Mouse (Mus musculus) telencephalon, adult 2 months (tissue): ENCODE measurements at regions not wholly inside any gene's neighbourhood (a gene's known extent, or its start where the extent isn't known, plus 50 kb on each side); places are given as distances from the start of the nearest gene placed in this dataset.

ENCODE experiments used
- DNase-seq: peaks from one replicate; pipeline ENCODE4 v3.0.0-alpha.2; 2011; ENCODE audit warnings: low read depth, low spot score

GRCm38 (mm10) chr4:7642878-7643590 lies 595.8 kb downstream of the Car8 start:
- peak; percentile 29 for DNase-seq

- no peak for DNase-seq
These were observed 641.0 kb downstream of the Car8 start for GRCm38 (mm10) chr4:7597671-7598390.

GRCm38 (mm10) chr4:7596116-7596515 lies 642.7 kb downstream of the Car8 start:
- DNase-seq = peak; percentile 88

- DNase-seq = no peak
These were observed 655.0 kb downstream of the Car8 start for GRCm38 (mm10) chr4:7583851-7584250.

GRCm38 (mm10) chr4:7581931-7582330 lies 656.9 kb downstream of the Car8 start:
- no peak for DNase-seq

GRCm38 (mm10) chr4:7581220-7581916 lies 657.5 kb downstream of the Car8 start:
- no peak for DNase-seq

GRCm38 (mm10) chr4:7580554-7581219 lies 658.2 kb downstream of the Car8 start:
- DNase-seq = peak; percentile 82

- DNase-seq = no peak
These were observed 664.8 kb downstream of the Car8 start for GRCm38 (mm10) chr4:7574011-7574410.

- peak; percentile 52 for DNase-seq
These were observed 671.0 kb downstream of the Car8 start for GRCm38 (mm10) chr4:7567687-7568393.

- no peak for DNase-seq
These were observed 678.7 kb downstream of the Car8 start for GRCm38 (mm10) chr4:7559867-7560832.

- no peak for DNase-seq
These were observed 680.1 kb downstream of the Car8 start for GRCm38 (mm10) chr4:7558721-7559120.

GRCm38 (mm10) chr4:7534301-7534700 lies 704.5 kb downstream of the Car8 start:
- DNase-seq = no peak

GRCm38 (mm10) chr4:7527718-7528117 lies 711.1 kb downstream of the Car8 start:
- no peak for DNase-seq

GRCm38 (mm10) chr4:7513081-7513480 lies 725.8 kb downstream of the Car8 start:
- no peak for DNase-seq

- no peak for DNase-seq
These were observed 753.3 kb downstream of the Car8 start for GRCm38 (mm10) chr4:7485552-7485951.

GRCm38 (mm10) chr4:7455130-7455529 lies 783.7 kb downstream of the Car8 start:
- no peak for DNase-seq

- no peak for DNase-seq
These were observed 786.2 kb downstream of the Car8 start for GRCm38 (mm10) chr4:7452678-7453077.

- no peak for DNase-seq
These were observed 787.9 kb downstream of the Car8 start for GRCm38 (mm10) chr4:7450991-7451390.

- DNase-seq = peak; percentile 79
These were observed 809.5 kb downstream of the Car8 start for GRCm38 (mm10) chr4:7429308-7429707.

GRCm38 (mm10) chr4:7424081-7424480 lies 814.8 kb downstream of the Car8 start:
- no peak for DNase-seq
